Mouse (Mus musculus) hindbrain, embryonic 14.5 days (tissue): ENCODE data around the gene Spats1. TPM values are rescaled to one million over a fixed set of nuclear protein-coding genes. Genes with fewer than 3 reads are reported as not detected.

Source experiments
- ATAC-seq: fragments of 200-750 bp; cut with Nextera tagmentation; 2 replicates; pipeline ENCODE4 v1.8.0; 2017; ENCODE audit warnings: moderate number of reproducible peaks, mild to moderate bottlenecking, moderate TSS enrichment, moderate library complexity; ENCODE audit not compliant: low FRiP score
- DNase-seq: peaks from one replicate; pipeline ENCODE4 v3.0.0-alpha.2; 2015; ENCODE audit warnings: low spot score
- H3K27ac ChIP-seq: fragments of 300-500 bp; sonication (generic); 2 replicates; pipeline ENCODE4 v1.5.1; 2014; ENCODE audit warnings: mild to moderate bottlenecking, moderate library complexity
- H3K27me3 ChIP-seq: fragments of 300-500 bp; sonication (generic); 2 replicates; pipeline ENCODE4 v1.6.1; 2014; ENCODE audit warnings: mild to moderate bottlenecking, low read length, mixed read lengths; ENCODE audit not compliant: control insufficient read depth, insufficient read depth
- H3K36me3 ChIP-seq: fragments of 300-500 bp; sonication (generic); replicated peaks from 2 replicates; pipeline ENCODE4 v1.6.1; 2014; ENCODE audit not compliant: control insufficient read depth, insufficient read depth
- H3K4me1 ChIP-seq: fragments of 300-500 bp; sonication (generic); replicated peaks from 2 replicates; pipeline ENCODE4 v1.6.1; 2014; ENCODE audit warnings: antibody characterized with exemption, low read length, mixed read lengths; ENCODE audit not compliant: control insufficient read depth, insufficient read depth
- H3K4me2 ChIP-seq: fragments of 300-500 bp; sonication (generic); replicated peaks from 2 replicates; pipeline ENCODE4 v1.6.1; 2014; ENCODE audit warnings: mild to moderate bottlenecking, moderate library complexity
- H3K4me3 ChIP-seq: fragments of 300-500 bp; sonication (generic); replicated peaks from 2 replicates; pipeline ENCODE4 v1.5.1; 2014; ENCODE audit warnings: mild to moderate bottlenecking, low read length
- H3K9ac ChIP-seq: fragments of 300-500 bp; sonication (generic); 2 replicates; pipeline ENCODE4 v1.6.1; 2014
- H3K9me3 ChIP-seq: fragments of 300-500 bp; sonication (generic); 2 replicates; pipeline ENCODE4 v1.6.1; 2016; ENCODE audit warnings: low read length; ENCODE audit not compliant: control insufficient read depth
- WGBS: fragments of 180-500 bp; shearing (Covaris S2); extraction: QIAGEN DNeasy Blood & Tissue Kit; methylation state at CpG from one replicate; pipeline ENCODE4 v1.1.7; 2014; 5-methylcytosine and 5-hydroxymethylcytosine counted together
- polyA plus RNA-seq: library from polyadenylated mRNA; unstranded; fragments of >200 nt; fragmentation: Nextera tagmentation; extraction: Ambion mirVana; gene quantifications from 2 replicates; pipeline ENCODE4 v1.2.1, GENCODE M21; 2014

Gene Spats1
- polyA plus RNA-seq, 1 experiment from 2014 or later: 1.5 TPM

- H3K27ac ChIP-seq: no peak overlapping the region
- no peaks in the 10 kb centered on the region for H3K36me3 ChIP-seq
- H3K4me3 ChIP-seq: no peak overlapping the region
- H3K4me1 ChIP-seq: no peaks in the 10 kb centered on the region
- no peak overlapping the region for H3K4me2 ChIP-seq
- DNase-seq: no peak
- H3K27me3 ChIP-seq: no peaks in the 10 kb centered on the region
- H3K9me3 ChIP-seq: no peaks in the 10 kb centered on the region
- H3K9ac ChIP-seq: no peak overlapping the region
- ATAC-seq: no peak
- 56% methylated on average over 2 of the region's 2 CpGs for WGBS
Measured at GRCm38 (mm10) chr17:45499516-45499915, 24.3 kb upstream of the Spats1 start.

- DNase-seq (no peak), ATAC-seq (no peak)
- Histone ChIP-seq H3K27ac (no peak overlapping the region), H3K27me3 (no peaks in the 10 kb centered on the region), H3K9me3 (no peaks in the 10 kb centered on the region), H3K4me2 (no peak overlapping the region), H3K4me1 (no peaks in the 10 kb centered on the region), H3K9ac (no peak overlapping the region), H3K4me3 (no peak overlapping the region), H3K36me3 (no peaks in the 10 kb centered on the region)
- WGBS: 84% methylated on average over 13 of the region's 13 CpGs
Measured at GRCm38 (mm10) chr17:45498397-45498796, 23.2 kb upstream of the Spats1 start.

DNA sequence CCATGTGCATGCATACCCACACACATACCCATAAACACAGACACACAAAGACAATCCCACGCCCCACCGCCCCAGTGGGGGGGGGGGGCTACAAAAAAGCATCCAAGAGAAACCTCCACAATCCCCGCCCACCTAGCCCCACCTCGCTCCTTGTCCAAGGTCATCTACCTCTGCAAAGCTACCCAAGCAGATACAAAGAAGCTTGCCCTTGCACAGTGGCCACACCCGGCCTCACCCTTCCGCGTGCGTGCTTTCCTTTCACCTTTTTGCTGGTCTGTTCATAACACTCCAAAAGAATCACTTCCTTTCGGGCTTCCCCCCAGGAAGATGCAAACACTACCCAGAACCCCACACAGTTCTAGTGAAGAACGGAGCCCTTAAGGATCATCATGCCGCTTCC lies 20.2 kb upstream of the Spats1 start:
- no peaks in the 10 kb centered on the region for H3K9me3 ChIP-seq
- H3K4me2 ChIP-seq: no peak overlapping the region
- H3K27me3 ChIP-seq: no peaks in the 10 kb centered on the region
- H3K36me3 ChIP-seq: no peaks in the 10 kb centered on the region
- ATAC-seq (no peak), DNase-seq (no peak)
- no peaks in the 10 kb centered on the region for H3K4me1 ChIP-seq
- no peak overlapping the region for H3K27ac ChIP-seq
- no peak overlapping the region for H3K9ac ChIP-seq
- WGBS: 76% methylated on average over 11 of the region's 11 CpGs
- no peak overlapping the region for H3K4me3 ChIP-seq

DNA sequence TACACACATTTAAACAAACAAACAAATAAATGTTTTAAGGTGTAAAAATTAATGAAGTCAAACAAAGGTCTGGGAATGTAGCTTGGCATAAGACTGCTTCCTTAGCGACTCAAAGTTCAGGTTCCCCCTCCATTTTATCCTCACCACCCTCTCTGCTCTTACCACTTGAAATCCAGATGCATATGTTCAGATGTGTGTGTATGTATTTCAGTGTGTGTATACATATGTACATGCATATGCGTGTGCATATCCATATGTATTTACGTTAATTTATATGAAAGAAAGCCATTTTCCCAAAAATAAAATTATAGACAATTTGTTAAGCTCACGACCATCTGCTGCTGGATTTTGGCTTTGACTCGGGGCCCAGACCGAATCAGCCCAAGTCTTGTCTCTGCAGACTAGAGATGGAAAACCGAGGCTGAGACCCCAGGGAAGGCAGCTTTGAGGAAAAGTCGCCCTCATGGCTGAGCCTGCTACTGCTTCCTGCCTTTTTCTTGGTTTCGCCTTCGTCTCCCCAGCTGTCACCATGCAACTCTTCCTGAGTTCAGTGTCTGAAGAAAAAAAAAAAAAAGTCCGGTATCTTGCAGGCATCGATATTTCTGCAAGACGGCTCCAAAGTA lies 15.4 kb upstream of the Spats1 start:
- no peak for ATAC-seq
- Histone ChIP-seq H3K4me1 (no peaks in the 10 kb centered on the region), H3K4me3 (no peak overlapping the region), H3K27ac (no peak overlapping the region), H3K4me2 (no peak overlapping the region), H3K9me3 (no peaks in the 10 kb centered on the region), H3K27me3 (no peaks in the 10 kb centered on the region), H3K36me3 (no peaks in the 10 kb centered on the region), H3K9ac (no peak overlapping the region)
- 74% methylated on average over 13 of the region's 13 CpGs for WGBS
- DNase-seq: no peak

- H3K9ac ChIP-seq: no peak overlapping the region
- 90% methylated on average over 6 of the region's 6 CpGs for WGBS
- DNase-seq: no peak
- H3K27me3 ChIP-seq: no peaks in the 10 kb centered on the region
- H3K9me3 ChIP-seq: no peaks in the 10 kb centered on the region
- no peaks in the 10 kb centered on the region for H3K36me3 ChIP-seq
- no peak for ATAC-seq
- H3K4me2 ChIP-seq: no peak overlapping the region
- H3K4me1 ChIP-seq: no peaks in the 10 kb centered on the region
- no peak overlapping the region for H3K27ac ChIP-seq
- no peak overlapping the region for H3K4me3 ChIP-seq
Measured at GRCm38 (mm10) chr17:45489736-45490135, 14.5 kb upstream of the Spats1 start.

DNA sequence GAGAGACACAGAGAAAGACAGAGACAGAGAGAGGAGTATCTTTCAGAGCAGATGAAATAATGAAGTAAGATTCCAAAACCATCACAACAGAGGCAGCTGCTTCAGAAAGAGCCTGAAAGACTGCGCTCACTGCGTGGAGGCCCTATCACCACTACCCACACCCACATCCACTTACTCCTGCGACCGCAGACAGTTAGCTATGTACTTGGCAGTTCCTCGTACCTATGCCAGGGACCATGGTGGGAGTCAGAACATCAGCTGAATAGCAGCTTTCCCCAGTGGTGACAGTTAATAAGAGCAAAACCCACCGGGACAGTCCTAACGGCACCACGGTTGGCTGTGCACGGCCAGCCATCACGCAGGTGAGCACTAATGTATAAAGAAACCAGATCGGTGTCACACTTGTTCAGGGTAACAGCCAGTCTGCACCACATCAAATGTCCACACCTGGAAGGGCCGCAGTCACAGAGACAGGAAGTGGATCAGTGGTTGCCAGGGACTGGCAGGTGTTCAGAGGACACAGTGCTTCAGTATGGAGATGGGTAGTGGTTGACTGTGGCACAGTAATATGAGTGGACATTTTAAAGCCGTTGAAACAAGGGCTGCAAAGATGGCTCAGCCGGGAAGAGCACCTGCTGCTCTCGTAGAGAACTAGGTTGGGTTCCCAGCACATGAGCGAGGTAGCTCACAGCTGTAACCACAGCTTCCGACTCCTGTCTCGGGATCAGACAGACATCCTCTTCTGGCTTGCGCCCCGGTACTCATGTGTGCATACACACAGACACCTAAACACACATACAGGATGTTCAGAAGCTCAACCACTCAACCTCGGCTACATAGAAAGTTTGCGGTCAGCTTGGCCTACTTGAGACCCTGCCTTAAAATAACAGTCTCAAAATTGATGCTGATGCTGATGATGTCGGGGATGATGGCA lies 13.4 kb upstream of the Spats1 start:
- no peak for ATAC-seq
- no peak for DNase-seq
- H3K9ac ChIP-seq: no peak overlapping the region
- H3K27me3 ChIP-seq: no peaks in the 10 kb centered on the region
- no peak overlapping the region for H3K4me3 ChIP-seq
- no peak overlapping the region for H3K27ac ChIP-seq
- no peaks in the 10 kb centered on the region for H3K36me3 ChIP-seq
- no peaks in the 10 kb centered on the region for H3K9me3 ChIP-seq
- H3K4me1 ChIP-seq: no peaks in the 10 kb centered on the region
- H3K4me2 ChIP-seq: no peak overlapping the region
- WGBS: 87% methylated on average over 23 of the region's 23 CpGs

DNA sequence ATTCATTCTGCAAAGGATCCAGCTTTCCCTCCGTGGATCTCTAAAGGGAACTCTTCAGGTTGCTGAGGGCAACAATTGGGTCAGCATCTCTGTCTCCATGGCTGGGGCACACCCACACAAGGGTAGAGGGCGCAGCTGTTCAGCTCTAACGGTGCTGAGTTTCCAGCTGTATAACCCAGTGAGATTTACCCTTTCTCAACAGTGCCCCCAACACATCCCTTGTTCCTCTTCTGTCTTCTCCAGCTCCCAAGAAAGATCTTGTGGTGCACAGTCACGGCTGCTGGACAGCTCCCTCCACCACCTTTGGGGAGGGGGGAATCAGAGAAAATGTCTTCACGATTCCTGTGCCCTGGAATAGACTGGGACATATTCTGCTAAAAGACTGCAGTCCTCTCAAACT lies 12.0 kb upstream of the Spats1 start:
- H3K27ac ChIP-seq: no peak overlapping the region
- H3K36me3 ChIP-seq: no peaks in the 10 kb centered on the region
- no peaks in the 10 kb centered on the region for H3K27me3 ChIP-seq
- no peaks in the 10 kb centered on the region for H3K4me1 ChIP-seq
- WGBS: 22% methylated on average over 5 of the region's 5 CpGs
- H3K9ac ChIP-seq: no peak overlapping the region
- no peak overlapping the region for H3K4me2 ChIP-seq
- no peak overlapping the region for H3K4me3 ChIP-seq
- ATAC-seq: no peak
- DNase-seq: no peak
- H3K9me3 ChIP-seq: no peaks in the 10 kb centered on the region

DNA sequence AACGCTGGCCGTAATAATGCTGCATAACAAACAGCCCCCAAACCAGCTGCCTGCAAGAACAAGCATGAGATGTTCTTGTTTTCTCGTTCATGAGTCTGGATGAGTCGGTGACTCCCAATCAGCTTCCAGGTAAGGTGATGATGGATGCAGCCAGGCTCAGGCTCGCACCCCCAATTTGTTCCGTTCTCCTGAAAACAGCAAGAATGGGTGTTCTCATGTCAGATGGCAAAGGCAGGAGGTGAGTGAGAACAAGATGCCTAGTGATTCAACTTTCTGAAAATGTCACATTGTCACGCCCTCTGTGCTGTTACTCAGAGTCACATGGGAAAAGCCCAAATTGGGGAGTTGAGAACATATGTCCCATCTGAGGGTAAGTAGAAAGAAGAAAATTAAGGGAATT lies 10.4 kb upstream of the Spats1 start:
- WGBS: 89% methylated on average over 7 of the region's 7 CpGs
- DNase-seq (no peak), ATAC-seq (no peak)
- H3K4me3 ChIP-seq: no peak overlapping the region
- H3K27ac ChIP-seq: no peak overlapping the region
- no peak overlapping the region for H3K9ac ChIP-seq
- no peaks in the 10 kb centered on the region for H3K4me1 ChIP-seq
- no peak overlapping the region for H3K4me2 ChIP-seq
- no peaks in the 10 kb centered on the region for H3K27me3 ChIP-seq
- no peaks in the 10 kb centered on the region for H3K36me3 ChIP-seq
- peaks cover 9% of the 10 kb centered on the region; the same call in 1 of the 2 replicates for H3K9me3 ChIP-seq

GRCm38 (mm10) chr17:45480429-45480828 lies 5.2 kb upstream of the Spats1 start:
- Histone ChIP-seq H3K4me1 (no peaks in the 10 kb centered on the region), H3K4me3 (no peak overlapping the region), H3K27me3 (no peaks in the 10 kb centered on the region), H3K9me3 (peaks cover 9% of the 10 kb centered on the region; the same call in 1 of the 2 replicates), H3K36me3 (no peaks in the 10 kb centered on the region), H3K4me2 (no peak overlapping the region), H3K27ac (no peak overlapping the region), H3K9ac (no peak overlapping the region)
- ATAC-seq (no peak), DNase-seq (no peak)
- 32% methylated on average over 2 of the region's 2 CpGs for whole genome bisulfite sequencing
